Mouse (Mus musculus) cortical plate, adult 2 months (tissue): Measurements from ENCODE around the gene Cd19.
"Not testable (repeated sequence)": the region's sequence is repeated elsewhere in the genome, so short reads cannot be mapped to it uniquely, and the experiment has no call there.

ENCODE experiments used
- CTCF ChIP-seq: fragments of 200-500 bp; IDR thresholded peaks from 2 replicates; pipeline ENCODE4 v1.5.1; 2011; ENCODE audit warnings: mild to moderate bottlenecking, control low read depth, low read length; ENCODE audit not compliant: insufficient read depth; ENCODE audit errors: extremely low read depth
- POLR2A ChIP-seq: fragments of 200-500 bp; IDR thresholded peaks from 2 replicates; pipeline ENCODE4 v1.6.1; 2011; ENCODE audit warnings: mild to moderate bottlenecking, low read length, control low read depth; ENCODE audit not compliant: insufficient read depth; ENCODE audit errors: extremely low read depth

GRCm38 (mm10) chr7:126402518-126402917 lies 12.2 kb downstream of the Cd19 start:
- not testable (repeated sequence) for TF ChIP-seq CTCF, POLR2A
